Mouse (Mus musculus): ENCODE data around the gene Tuba1c.

GRCm38 (mm10) chr15:99017986-99018385 lies 11.7 kb upstream of the Tuba1c start:
- TF ChIP-seq CTCF (IDR thresholded peaks at IDR 0.05; ENCODE audit: low read depth, low read length) (no peak), POLR2A (IDR thresholded peaks at IDR 0.05; ENCODE audit: extremely low read depth, insufficient read depth, low read length) (no peak)
